Mouse (Mus musculus) heart, postnatal 4 days (tissue): ENCODE measurements around the gene Bak1. TPM values are rescaled to one million over a fixed set of nuclear protein-coding genes. Genes with fewer than 3 reads are reported as not detected.

Experiments used
- DNase-seq: peaks from one replicate; pipeline ENCODE4 v3.0.0; 2021
- total RNA-seq, 2 experiments: library from RNA; stranded (reverse); gene quantifications; 2 replicates each; pipeline ENCODE4 v1.2.3; 2021

The Bak1 gene
- total RNA-seq, 2 experiments from 2014 or later = 46.8 to 52.4 TPM

DNA sequence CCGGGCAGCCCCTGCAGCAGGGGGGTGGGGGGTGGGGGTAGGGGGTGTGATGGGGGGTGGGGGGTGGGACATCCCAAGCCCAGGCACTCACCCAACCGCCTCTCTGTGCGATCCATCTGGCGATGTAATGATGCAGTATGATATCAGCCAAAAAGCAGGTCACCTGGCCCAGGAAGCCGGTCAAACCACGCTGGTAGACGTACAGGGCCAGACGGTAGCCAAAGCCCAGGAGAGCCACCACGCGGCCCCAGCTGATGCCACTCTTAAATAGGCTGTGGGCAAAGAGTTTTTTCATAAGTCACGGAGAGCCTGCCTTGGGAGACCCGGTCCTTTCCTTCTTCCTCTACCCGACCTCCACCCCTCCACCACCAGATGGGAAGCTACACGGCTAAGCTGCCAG lies 7.7 kb downstream of the Bak1 start:
- no peak for DNase-seq

DNA sequence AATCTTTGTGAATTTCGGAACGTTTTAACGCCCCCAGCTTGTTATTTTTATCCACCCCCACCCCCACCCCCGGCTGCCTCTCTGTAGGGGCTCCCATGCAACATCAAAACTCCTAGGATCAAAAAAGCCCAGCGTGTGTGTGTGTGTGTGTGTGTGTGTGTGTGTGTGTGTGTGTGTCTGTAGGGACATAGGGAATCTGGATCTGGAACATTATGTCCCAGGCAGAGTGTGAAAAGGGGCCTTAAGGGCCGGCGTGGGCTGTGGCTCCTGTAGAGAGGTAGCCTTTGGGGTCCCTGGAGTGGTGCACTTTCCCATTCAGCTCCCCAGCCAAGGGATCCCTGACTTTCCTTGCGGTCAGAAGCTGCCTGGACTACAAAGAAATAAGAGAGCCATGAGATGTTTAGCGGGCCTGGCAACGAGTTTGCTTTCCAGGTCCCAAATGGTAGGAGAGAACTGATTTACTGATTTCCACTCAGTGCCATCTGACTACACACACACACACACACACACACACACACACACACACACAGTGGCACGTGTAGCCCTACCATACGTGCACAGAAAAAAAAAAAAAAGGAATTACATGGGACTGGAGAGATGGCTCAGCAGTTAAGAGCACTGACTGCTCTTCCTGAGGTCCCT lies 10.1 kb downstream of the Bak1 start:
- DNase-seq = no peak

DNA sequence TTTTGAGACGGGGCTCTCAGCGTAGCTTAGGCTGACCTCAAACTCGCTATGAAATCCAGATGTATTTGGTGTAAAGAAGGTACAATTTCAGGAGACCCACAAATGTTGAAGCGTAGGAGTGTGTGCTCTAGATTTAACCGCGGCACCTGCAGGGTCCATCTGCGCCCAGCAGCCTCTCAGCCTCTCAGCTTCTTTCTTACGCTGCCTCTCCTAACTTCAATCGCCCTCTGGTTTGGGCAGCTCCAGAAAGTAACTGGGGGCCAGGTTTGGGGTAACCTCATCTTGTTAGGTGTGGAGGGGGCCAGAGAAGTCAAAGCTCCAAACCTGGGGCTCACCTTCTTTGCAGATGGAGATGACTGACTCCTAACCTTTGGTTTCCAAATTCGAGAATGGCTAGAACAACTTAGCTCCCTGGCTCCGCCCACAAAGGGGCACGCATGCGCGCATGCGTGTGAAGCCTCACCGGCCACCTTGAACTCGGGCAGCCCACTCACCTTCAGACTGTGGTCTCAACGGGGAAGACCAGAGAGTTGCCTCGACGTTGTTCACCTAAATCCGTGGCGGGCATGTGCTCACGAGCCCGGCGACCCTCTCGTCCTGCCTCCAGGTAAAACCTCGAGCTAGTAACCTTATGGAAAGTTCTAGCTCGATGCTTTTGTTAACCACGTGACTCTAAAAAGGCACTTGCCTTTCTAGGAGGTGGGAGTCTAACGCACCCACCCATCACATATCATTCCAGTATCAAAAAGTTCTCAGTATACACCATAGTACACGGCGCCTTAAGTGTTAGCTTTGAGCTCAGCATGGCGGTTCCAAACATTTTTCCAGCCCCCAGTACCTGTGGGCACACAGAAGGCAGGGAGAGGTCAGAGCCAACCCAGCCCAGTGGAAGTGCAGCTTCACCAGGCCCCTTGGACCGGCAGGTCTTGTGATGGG lies 11.0 kb downstream of the Bak1 start:
- peak; percentile 91 for DNase-seq

DNA sequence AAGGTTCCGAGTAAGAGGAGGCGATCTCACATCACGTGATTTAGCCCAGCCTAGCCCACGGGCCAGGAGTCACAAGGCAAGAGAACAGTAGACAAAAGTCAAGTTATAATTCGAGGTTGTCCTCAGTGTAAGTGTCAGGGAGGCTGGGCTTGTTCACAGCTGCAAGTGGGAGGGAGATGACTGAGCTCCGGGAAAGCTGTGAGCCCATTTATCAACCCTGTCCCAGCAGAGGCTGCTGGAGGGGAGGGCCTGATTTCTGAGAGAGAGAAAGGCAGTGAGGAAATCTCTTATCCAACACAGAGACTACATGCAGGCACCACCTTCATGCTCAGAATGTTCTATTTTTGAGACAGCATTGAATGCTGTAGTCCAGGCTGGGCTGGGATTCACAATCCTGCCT lies 15.9 kb downstream of the Bak1 start:
- DNase-seq = no peak

DNA sequence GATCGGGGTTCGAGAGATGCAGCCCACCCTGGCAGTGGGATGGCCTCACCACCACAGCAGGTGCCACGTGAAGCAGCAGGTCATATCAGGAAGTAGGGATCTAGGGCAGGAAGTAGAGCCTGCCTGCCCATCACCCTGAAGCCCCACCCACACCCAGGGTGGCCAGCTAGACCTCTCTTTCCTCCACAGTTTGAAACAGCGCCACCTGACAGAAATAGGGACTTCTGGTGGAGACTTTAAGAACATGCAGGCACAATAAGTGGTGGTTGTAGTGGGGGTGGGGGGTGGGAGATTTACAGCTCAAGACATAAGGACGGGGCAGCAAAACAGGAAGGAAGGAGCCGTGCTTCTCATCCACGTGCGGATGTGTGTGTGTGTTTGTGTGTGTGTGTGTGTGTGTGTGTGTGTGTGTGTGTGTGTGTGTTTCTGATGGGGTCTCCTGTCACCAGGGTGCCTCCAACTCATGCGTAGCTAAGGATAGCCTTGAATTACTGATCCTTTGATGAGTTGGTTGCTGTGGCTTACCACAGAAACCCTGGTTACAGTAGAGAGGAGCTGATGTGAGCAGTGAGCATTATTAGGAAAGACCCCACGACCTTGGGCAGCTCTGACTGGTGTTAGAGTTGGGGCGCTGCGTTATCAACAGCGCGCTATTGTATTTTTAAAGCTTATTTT lies 16.7 kb downstream of the Bak1 start:
- no peak for DNase-seq

DNA sequence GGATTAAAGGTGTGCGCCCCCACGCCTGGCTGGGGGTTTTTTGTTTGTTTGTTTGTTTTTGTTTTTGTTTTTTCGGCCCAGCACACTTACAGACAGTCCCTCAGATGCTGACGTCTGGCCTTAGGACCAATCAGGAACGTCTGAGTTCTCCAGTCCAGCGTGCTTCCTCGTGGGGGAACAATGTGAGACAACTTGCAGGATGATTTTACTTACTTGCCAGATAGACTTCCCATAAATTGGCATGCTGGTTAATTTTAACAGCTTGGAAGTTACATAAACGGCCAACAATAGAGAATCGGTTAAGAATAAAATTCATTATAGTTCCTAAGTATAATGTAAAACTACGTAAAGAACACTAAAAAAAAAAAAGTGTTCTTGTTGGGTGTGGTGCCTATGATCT lies 17.6 kb downstream of the Bak1 start:
- no peak for DNase-seq

DNA sequence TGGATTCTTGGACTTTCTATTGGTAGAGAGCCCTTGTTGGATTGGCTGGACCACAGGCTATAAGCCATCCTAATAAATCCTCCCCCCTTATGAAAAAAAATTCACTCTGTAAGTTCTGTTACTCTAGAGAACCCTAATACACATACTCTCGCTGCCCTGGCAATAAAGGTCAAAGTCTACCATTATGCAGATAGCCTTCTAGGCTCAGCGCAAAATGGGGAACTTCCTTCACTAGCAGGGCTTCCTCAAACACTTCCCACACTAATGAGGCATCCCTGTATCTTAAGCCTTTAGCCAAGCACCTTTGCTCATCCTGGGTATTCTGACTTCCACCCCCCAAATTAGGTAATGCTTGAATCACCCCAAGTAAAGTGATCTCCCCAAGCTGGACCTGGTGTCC lies 20.5 kb downstream of the Bak1 start:
- DNase-seq = no peak

DNA sequence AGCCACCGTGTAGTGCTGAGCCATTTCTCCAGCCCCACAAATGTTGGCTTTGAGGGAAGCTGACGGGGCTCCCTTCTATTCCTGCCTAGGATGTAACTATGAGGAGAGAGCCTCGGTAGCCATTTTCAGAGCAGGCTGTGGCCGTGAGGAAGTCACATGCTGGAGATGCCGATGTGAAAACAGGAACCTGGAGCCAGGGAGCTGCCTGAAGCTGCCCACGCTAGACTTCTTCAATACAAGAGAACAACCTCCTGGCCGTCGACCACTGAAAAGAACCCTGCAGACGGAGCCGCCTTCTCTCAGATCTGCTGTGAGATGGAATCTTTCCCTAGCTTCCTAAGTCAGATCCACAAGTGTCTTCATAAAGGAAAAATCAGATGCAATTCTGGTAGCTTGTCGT lies 23.2 kb downstream of the Bak1 start:
- DNase-seq = no peak

DNA sequence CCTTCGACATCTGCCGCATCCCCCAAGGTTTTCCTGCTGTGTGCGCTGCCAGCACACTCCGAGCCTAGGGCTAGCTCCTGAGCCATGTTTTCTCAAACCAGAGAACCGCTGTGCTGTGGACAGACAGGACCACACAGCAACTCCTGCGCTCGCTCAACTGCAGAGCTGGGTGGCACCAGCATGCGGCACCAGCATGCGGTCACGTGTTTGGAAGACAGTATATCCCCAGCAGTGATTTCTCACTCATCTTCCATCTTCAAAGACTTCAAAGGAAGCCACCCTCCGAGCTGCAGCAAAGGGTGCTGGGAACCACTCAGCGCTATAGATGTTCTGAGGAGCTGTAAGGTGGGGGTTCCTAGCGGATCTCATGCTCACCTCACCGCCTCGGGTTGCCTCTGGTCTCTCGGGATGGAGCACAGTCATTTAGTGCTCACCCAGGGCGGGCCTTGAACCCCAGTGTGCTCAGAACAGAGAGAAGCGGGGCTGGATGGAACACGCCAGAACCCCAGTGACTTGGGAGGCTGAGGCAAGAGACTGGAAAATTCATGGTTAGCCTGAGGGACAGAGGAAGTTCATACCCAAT lies 23.8 kb downstream of the Bak1 start:
- DNase-seq = no peak

DNA sequence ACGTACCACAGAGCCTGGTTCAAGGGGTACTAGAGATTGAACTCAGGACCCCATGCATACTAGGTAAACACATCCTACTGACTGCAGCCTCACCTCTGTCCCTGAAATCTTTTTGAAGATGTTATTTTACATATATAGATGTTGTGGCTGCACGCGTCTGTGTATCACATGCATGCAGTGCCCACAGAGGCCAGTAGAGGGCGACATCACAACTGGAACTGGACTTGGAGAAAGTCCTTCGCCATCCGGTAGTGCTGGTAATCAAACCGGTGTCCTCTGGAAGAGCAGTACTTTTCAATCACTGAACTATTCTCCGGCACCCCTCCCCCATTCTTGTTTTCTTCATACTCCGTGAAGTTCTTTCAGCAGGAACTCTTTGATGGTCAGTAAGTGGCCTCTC lies 24.4 kb downstream of the Bak1 start:
- DNase-seq = peak; percentile 79

DNA sequence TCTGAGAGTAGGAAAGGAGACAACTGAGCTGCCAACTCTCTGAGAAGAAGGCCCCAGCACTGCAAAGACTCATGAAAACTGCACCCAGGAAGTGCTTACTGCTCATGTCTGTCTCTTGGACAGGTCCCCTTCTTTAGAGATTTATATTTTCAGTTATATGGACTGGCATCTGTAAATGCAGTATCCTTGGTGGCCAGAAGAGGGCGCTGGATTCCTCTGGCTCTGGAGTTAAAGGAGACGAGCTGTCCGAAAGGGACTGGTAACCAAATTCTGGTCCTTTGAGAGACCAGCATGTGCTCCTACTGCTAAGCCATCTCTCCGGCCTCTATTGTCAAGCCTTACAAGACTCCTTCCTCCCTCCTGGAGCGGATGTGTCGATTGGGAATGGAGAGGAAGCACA lies 26.9 kb downstream of the Bak1 start:
- no peak for DNase-seq

DNA sequence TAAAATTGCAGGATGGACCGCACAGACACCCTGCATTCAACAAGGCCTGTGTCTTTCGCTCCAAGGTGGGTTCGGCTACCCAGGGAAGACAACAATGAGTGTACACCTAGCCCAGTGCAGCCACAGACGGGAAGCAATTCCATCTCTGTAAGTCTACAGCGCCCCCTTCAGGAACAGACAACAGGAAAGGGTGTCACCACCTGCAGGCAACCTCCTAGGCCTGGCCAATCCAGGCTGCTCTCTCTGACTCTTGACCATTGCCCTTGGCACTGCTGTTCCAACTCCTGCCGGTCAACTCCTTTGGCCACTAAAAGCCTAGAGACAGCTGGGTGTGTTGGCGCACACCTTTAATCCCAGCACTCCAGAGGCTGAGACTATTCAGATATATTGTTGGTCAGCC lies 27.7 kb downstream of the Bak1 start:
- DNase-seq = peak; percentile 46

DNA sequence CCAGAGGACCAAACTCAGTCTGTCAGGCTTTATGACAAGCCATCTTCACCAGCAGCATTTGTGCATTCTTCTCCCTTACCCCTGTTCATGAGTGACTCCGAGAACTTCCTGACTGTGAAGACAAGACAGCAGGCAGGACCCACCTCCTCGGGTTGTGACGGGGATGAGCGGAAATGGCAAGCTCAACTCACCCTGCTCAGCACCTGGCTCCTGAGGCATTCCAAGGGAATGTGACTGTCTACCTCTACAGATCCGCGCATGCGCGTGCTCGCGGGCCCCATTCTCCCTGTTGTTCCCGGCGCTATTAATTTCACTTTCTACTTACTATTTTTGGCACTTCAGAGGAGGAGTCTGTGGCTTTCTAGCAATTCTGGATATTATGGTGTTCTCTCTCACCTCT lies 28.8 kb downstream of the Bak1 start:
- peak; percentile 14 for DNase-seq

DNA sequence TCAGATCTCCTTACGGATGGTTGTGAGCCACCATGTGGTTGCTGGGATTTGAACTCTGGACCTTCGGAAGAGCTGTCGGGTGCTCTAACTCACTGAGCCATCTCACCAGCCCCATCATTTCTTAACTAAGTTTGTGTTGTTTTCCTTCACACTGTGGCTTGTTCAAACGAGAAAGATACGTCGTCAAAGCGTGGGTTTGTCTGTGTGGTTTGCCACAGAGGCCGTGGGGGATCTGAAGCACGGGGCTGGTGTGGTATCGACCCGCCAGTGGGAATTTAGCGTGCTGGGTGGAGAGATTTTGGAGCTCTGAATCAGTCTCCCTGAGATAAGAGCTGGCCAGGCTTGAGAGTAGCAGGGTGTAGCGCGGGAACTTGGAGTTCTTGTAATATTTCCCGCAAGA lies 30.5 kb downstream of the Bak1 start:
- DNase-seq = no peak

DNA sequence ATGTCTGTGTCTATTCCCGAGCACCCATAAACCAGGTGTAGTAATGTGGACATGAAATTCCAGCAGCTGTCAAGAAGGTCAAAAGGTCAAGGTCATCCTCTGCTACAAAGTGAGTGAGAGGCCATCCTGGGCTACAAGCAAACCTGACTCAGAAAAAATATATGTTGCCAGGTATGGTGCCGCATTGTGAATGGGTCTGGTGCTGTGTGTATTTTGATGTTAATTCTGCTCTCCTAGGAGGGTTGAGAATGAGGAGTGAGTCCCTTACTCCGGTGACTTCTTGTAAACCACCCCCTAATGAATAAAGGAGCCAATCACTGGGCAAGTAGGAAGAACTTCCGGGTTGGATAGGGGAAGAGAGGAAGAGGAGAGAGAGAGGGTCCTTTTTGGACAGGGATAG lies 31.1 kb downstream of the Bak1 start:
- DNase-seq = no peak

DNA sequence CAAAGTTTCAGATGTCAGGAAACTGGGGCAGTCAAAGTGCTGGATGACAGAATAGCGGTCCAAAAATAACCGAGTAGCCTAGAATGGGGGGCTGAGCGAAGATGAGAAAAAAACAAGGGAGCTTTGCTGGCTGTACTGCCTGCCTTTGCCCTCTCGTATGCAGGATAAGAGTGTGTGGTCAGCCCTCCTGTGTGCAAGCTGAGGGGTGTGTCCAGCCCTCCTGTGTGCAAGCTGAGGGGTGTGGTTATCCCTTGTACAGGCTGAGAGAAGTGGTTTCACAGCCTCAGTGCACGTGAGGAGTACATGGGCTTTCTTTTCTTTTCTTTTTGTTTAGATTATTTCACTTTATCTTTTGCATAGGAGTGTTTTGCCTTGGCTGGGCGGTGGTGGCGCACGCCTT lies 33.2 kb downstream of the Bak1 start:
- no peak for DNase-seq

DNA sequence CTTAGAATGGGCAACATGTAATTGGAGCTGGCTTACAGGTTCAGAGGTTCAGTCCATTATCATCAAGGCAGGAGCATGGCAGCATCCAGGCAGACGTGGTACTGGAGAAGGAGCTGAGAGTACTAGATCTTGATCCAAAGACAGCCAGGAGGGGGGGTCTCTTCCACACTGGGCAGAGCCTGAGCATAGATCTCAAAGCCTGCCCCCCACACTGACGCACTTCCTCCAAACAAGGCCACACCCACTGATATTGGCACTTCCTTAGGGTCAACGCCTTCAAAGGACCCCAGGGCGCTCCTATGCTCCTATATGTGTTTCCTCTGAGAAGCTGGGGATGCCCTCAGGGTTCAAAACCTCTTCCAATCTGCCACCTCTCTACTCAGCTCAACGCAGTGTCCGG lies 33.8 kb downstream of the Bak1 start:
- DNase-seq = no peak

DNA sequence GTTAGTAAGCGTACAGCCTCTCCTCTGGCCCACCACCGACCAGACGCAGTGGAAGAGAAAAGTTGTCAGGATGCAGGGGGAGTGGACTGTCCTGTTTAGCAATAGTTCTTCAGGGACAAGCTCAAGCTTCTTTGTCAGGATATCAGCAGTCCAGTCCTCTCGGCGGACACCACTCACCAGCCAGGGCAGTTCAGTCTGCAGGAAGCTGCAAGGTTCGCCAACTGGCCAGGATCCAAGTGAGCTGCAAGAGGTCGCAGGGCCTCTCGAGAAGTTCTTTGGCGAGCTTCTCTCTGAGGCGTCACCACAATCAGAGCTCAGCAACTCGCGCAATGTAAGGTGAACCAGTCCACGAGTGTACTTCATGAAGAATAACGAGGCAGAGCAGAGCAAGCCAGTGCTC lies 34.4 kb downstream of the Bak1 start:
- peak; percentile 87 for DNase-seq

DNA sequence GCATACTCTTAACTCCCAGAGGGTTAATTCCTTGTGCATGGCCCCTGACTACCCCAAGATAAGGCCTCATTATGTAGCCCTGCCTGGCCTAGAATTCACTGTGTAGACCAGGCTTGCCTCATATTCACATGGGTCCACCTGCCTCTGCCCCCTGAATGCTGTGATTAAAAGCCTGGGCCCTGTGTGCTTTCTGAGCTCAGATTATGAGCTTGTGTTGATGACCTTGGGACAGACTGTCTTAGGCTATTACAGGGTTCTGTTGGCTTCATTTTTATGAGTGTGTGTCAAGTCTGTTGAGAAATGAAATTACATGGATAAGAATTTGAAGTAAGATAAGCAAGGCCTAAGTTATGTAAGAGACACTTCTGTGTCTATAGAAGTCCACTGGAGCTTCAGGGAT lies 38.3 kb downstream of the Bak1 start:
- DNase-seq = no peak

DNA sequence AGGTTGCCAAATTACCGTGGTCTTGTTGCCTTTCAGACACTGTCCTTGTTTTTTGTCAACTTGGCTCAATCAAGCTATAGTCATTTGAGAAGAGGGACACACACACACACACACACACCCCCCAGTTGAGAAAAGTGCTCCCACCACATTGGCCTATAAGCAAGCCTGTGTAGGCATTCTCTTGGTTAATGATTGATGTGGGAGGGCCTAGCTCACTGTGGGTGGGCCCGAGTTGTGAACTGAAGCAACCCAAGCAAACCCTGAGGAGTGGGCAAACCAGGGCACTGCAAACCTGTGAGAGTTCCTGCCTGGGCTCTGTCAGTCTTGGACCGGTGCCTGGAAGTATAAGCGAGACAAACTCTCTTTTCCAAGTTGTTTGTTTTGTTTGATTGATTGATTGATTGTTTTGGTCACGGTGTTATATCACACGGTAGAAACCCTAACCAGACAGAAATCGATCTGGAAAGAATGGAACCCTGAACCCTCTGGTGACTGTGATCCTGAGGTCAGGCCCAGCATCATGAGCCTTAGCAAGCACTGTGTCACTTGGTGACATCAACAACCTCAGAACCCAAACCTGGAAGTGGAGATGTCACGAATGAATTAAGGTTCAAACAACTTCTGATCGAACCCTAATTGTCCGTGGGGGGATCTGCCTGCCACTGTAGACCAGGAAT lies 43.2 kb downstream of the Bak1 start:
- no peak for DNase-seq

DNA sequence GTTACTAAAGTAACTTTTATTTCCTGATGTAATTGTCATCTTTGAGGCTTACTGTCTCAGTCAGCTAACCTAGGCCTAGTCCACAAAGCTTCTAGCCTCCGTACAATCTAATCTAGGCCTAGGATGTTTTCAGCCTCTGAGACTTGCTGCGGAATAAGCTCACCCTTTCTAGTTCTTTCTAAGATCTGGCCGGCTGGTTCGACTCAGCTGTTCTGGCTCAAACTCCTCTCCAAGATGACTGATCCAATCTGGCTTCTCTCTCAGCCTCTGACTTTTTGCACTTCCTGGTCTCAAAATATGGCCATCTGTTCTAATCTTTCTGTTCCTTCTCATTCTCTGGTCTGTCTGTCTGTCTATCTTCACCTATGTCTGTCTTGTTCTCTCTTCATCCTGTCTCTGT lies 45.4 kb downstream of the Bak1 start:
- no peak for DNase-seq

DNA sequence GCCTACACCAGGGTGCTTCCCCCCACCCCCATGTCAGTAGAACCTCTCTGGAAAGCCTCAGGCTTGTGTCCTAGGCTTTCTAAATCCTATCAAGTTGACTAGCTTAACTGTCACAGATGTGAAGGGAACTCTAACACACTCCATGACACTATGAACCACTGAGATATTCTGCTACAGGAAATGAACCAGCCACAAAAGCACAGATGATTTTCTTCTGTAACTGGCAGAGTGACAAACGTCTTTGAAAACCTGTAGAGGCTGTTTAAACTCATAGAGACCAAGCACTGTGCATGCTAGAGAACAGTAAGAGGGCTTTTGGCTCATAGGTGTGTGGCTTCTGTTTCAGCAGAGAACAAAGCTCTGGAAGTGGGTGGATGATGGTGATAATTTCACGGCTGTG lies 47.8 kb downstream of the Bak1 start:
- no peak for DNase-seq

DNA sequence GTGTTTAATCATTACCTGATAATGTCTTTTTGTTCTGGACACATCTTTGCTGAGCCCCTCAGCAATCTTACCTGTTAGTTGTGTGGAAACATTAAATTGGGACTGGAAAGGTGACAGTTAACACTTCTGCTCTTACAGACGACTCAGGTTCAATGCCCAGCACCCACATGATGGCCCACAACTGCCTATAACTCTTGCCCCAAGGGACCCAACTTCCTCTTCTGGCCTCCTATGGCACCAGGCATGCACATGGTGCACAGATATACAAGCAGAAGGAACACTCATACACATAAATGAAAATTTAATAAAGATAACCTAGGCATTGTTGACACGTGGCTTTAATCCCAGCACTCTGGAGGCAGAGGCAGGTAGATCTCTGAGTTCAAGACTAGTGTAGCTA lies 49.4 kb downstream of the Bak1 start:
- DNase-seq = no peak
